Mouse (Mus musculus) spleen, embryonic (tissue): ENCODE measurements around the gene Cnih1.

Experiments used
- CTCF ChIA-PET: fragments of 350-600 bp; sonication (Branson Sonifier 250); formaldehyde crosslinking; loops from one replicate; lab custom pipeline; 2022; lab: Charles Lee

The Cnih1 gene

GRCm38 (mm10) chr14:46787787-46788504 lies at the start of gene Cnih1:
Cnih1 (minus strand) TSS chr14:46788411.
- CTCF ChIA-PET: no interaction called here

- CTCF ChIA-PET: no interaction called here
These were observed 44.4 kb upstream of the Cnih1 start for GRCm38 (mm10) chr14:46832354-46833272.

GRCm38 (mm10) chr14:46831837-46832333 lies 43.7 kb upstream of the Cnih1 start, which contains the start of gene Cgrrf1:
Cgrrf1 (plus strand) TSS chr14:46832125.
- CTCF ChIA-PET: no interaction called here

GRCm38 (mm10) chr14:46831295-46831694 lies 43.1 kb upstream of the Cnih1 start:
- CTCF ChIA-PET: no interaction called here

GRCm38 (mm10) chr14:46827430-46827829 lies 39.2 kb upstream of the Cnih1 start:
- CTCF ChIA-PET: no interaction called here

GRCm38 (mm10) chr14:46823996-46824395 lies 35.8 kb upstream of the Cnih1 start:
- CTCF ChIA-PET: interaction anchor here (1.3 kb wide), 1 partner anchor 40 kb away, joined by 3 read pairs; no protein-coding TSS in a partner anchor

GRCm38 (mm10) chr14:46821873-46822716 lies 33.9 kb upstream of the Cnih1 start, which contains the start of gene Gmfb:
Gmfb (minus strand) TSS chr14:46822242.
- CTCF ChIA-PET: no interaction called here

- CTCF ChIA-PET: no interaction called here
These were observed 33.2 kb upstream of the Cnih1 start for GRCm38 (mm10) chr14:46821271-46821872.

- CTCF ChIA-PET: interaction anchor here (1.1 kb wide), 1 partner anchor 478 kb away, joined by 3 read pairs; the partner anchor contains the start of gene Mapk1ip1l
These were observed 31.8 kb upstream of the Cnih1 start for GRCm38 (mm10) chr14:46819961-46820360.

GRCm38 (mm10) chr14:46818743-46819142 lies 30.5 kb upstream of the Cnih1 start:
- CTCF ChIA-PET: no interaction called here

GRCm38 (mm10) chr14:46816916-46817622 lies 28.9 kb upstream of the Cnih1 start:
- CTCF ChIA-PET: no interaction called here

GRCm38 (mm10) chr14:46815640-46816039 lies 27.4 kb upstream of the Cnih1 start:
- CTCF ChIA-PET: no interaction called here

GRCm38 (mm10) chr14:46807927-46808326 lies 19.7 kb upstream of the Cnih1 start:
- CTCF ChIA-PET: no interaction called here

- CTCF ChIA-PET: no interaction called here
These were observed 18.0 kb upstream of the Cnih1 start for GRCm38 (mm10) chr14:46806186-46806585.

GRCm38 (mm10) chr14:46803791-46804190 lies 15.6 kb upstream of the Cnih1 start:
- CTCF ChIA-PET: no interaction called here

- CTCF ChIA-PET: no interaction called here
These were observed 15.0 kb upstream of the Cnih1 start for GRCm38 (mm10) chr14:46803259-46803658.

GRCm38 (mm10) chr14:46800684-46801345 lies 12.6 kb upstream of the Cnih1 start:
- CTCF ChIA-PET: no interaction called here

GRCm38 (mm10) chr14:46794157-46794556 lies 5.9 kb upstream of the Cnih1 start:
- CTCF ChIA-PET: interaction anchor here (0.7 kb wide), 1 partner anchor 1577 kb away, joined by 6 read pairs; no protein-coding TSS in a partner anchor

GRCm38 (mm10) chr14:46790723-46791122 lies 2.5 kb upstream of the Cnih1 start:
- CTCF ChIA-PET: no interaction called here

- CTCF ChIA-PET: no interaction called here
These were observed 2.1 kb upstream of the Cnih1 start for GRCm38 (mm10) chr14:46790303-46790702.
